Mouse (Mus musculus): Measurements from ENCODE around the gene Tjap1. TPM values are rescaled to one million over a fixed set of nuclear protein-coding genes. Genes with fewer than 3 reads are reported as not detected.

The Tjap1 gene
- total RNA-seq, 1 experiment from 2014 or later: 14.6 TPM

GRCm38 (mm10) chr17:46227576-46227975 is 55.2 kb downstream of the Tjap1 start:
- no peak for ATAC-seq (replicated peaks; ENCODE audit: insufficient number of reproducible peaks, low FRiP score, low TSS enrichment, poor library complexity, severe bottlenecking)

GRCm38 (mm10) chr17:46221601-46222000 is 61.2 kb downstream of the Tjap1 start:
- ATAC-seq (replicated peaks; ENCODE audit: insufficient number of reproducible peaks, low FRiP score, low TSS enrichment, poor library complexity, severe bottlenecking): no peak

- ATAC-seq (replicated peaks; ENCODE audit: insufficient number of reproducible peaks, low FRiP score, low TSS enrichment, poor library complexity, severe bottlenecking): no peak
Observed at GRCm38 (mm10) chr17:46210550-46210949, 72.3 kb downstream of the Tjap1 start.

Other genes starting within 250 kb of the Tjap1 start
- 32.5 to 38.0 TPM (median 35.9 TPM) in 3 replicates for gene Mrps18a, start 172.0 kb downstream of the Tjap1 start, total RNA-seq (2017)
- 1.5 TPM in 1 of 3 replicates, not detected in the others for gene Rsph9, start 138.8 kb downstream of the Tjap1 start, total RNA-seq (2017)
- 4.2 to 10.8 TPM (median 6.1 TPM) in 3 replicates for gene Mad2l1bp, start 129.5 kb downstream of the Tjap1 start, total RNA-seq (2017)
- 84.1 to 127 TPM (median 93.1 TPM) in 3 replicates for gene Gtpbp2, start 122.0 kb downstream of the Tjap1 start, total RNA-seq (2017)
- 7.5 to 15.6 TPM (median 7.7 TPM) in 3 replicates for gene Polh, start 80.4 kb downstream of the Tjap1 start, total RNA-seq (2017)
- 20.3 to 29.2 TPM (median 21.2 TPM) in 3 replicates for gene Xpo5, start 80.2 kb downstream of the Tjap1 start, total RNA-seq (2017)
- gene Polr1c, start 35.0 kb downstream of the Tjap1 start, total RNA-seq (2017): 37.2 to 47.6 TPM (median 42.7 TPM) in 3 replicates
- 57.8 to 85.4 TPM (median 76.1 TPM) in 3 replicates for gene Yipf3, start 34.9 kb downstream of the Tjap1 start, total RNA-seq (2017)
- 0.58 TPM in 1 of 3 replicates, not detected in the others for gene Lrrc73, start 29.5 kb downstream of the Tjap1 start, total RNA-seq (2017)
- gene Dlk2, start 14.4 kb upstream of the Tjap1 start, total RNA-seq (2017): not detected in 3 replicates
- 2.8 to 3.4 TPM (median 3.0 TPM) in 3 replicates for gene Abcc10, start 45.3 kb upstream of the Tjap1 start, total RNA-seq (2017)
- gene Zfp318, start 100.7 kb upstream of the Tjap1 start, total RNA-seq (2017): 23.5 to 54.0 TPM (median 33.9 TPM) in 3 replicates
- gene Crip3, start 145.9 kb upstream of the Tjap1 start, total RNA-seq (2017): not detected in 3 replicates
- not detected in 3 replicates for gene Slc22a7, start 155.4 kb upstream of the Tjap1 start, total RNA-seq (2017)
- under 0.01 to 0.58 TPM (median 0.48 TPM) in 3 replicates for gene Ttbk1, start 204.6 kb upstream of the Tjap1 start, total RNA-seq (2017)
- gene Dnph1, start 213.7 kb upstream of the Tjap1 start, total RNA-seq (2017): not detected in 3 replicates

All from monocyte, adult 5-6 weeks (primary cell).